Mouse (Mus musculus): Measurements from ENCODE around the gene Rap2a. TPM values are rescaled to one million over a fixed set of nuclear protein-coding genes. Genes with fewer than 3 reads are reported as not detected.

Gene Rap2a
- total and polyA plus RNA-seq, 3 experiments, result 5.1 to 8.6 TPM; not detected in 1

- H3K79me2 ChIP-seq (ENCODE audit: control insufficient read depth, insufficient read depth, low read length, poor library complexity), result no peaks in the 10 kb centered on the region
- no peak overlapping the region for H3K9ac ChIP-seq (ENCODE audit: control insufficient read depth, low read depth, low read length, poor library complexity, severe bottlenecking)
- H3K4me1 ChIP-seq (ENCODE audit: control insufficient read depth in 1 of 2, insufficient read depth in 2 of 2, low read length in 2 of 2), result no peaks in the 10 kb centered on the region
- no peaks in the 10 kb centered on the region for H3K36me3 ChIP-seq (ENCODE audit: control insufficient read depth in 1 of 2, insufficient read depth in 2 of 2, low read length in 2 of 2)
- H3K4me3 ChIP-seq (ENCODE audit: control insufficient read depth in 1 of 2, insufficient read depth in 1 of 2, low read depth in 2 of 2, low read length in 2 of 2), result no peak overlapping the region
- no peak for DNase-seq (ENCODE audit: low read depth, low spot score)
- TF ChIP-seq MXI1 (IDR thresholded peaks at IDR 0.05; ENCODE audit: low read depth, low read length) (no peak), JUND (IDR thresholded peaks at IDR 0.05; ENCODE audit: low read depth, low read length) (no peak), NRF1 (IDR thresholded peaks at IDR 0.05; ENCODE audit: insufficient read depth, low read depth, low read length, poor library complexity, severe bottlenecking) (no peak), USF2 (IDR thresholded peaks at IDR 0.05; ENCODE audit: borderline replicate concordance in 1 of 2, insufficient read depth in 1 of 2, low read depth in 1 of 2, low read length in 2 of 2) (no peak), RCOR1 (IDR thresholded peaks at IDR 0.05; ENCODE audit: low read depth, low read length) (no peak), SMC3 (IDR thresholded peaks at IDR 0.05; ENCODE audit: low read depth, low read length) (no peak), MYB (IDR thresholded peaks at IDR 0.05; ENCODE audit: low read depth, low read length) (no peak), HCFC1 (IDR thresholded peaks at IDR 0.05; ENCODE audit: low read depth, low read length) (no peak)
- no peaks in the 10 kb centered on the region for H3K27me3 ChIP-seq (ENCODE audit: control insufficient read depth in 1 of 2, insufficient read depth in 2 of 2, low read length in 2 of 2)
- H3K27ac ChIP-seq (ENCODE audit: control insufficient read depth, low read depth, low read length), result no peak overlapping the region
- H3K9me3 ChIP-seq (replicated peaks; ENCODE audit: insufficient read depth, low read length), result no peaks in the 10 kb centered on the region
Observed at GRCm38 (mm10) chr14:120500791-120501190, 22.5 kb downstream of the Rap2a start.

- H3K27ac ChIP-seq (ENCODE audit: control insufficient read depth, low read depth, low read length), result no peak overlapping the region
- no peak overlapping the region for H3K4me3 ChIP-seq (ENCODE audit: control insufficient read depth in 1 of 2, insufficient read depth in 1 of 2, low read depth in 2 of 2, low read length in 2 of 2)
- H3K27me3 ChIP-seq (ENCODE audit: control insufficient read depth in 1 of 2, insufficient read depth in 2 of 2, low read length in 2 of 2), result no peaks in the 10 kb centered on the region
- no peak overlapping the region for H3K9ac ChIP-seq (ENCODE audit: control insufficient read depth, low read depth, low read length, poor library complexity, severe bottlenecking)
- no peak for DNase-seq (ENCODE audit: low read depth, low spot score)
- no peaks in the 10 kb centered on the region for H3K79me2 ChIP-seq (ENCODE audit: control insufficient read depth, insufficient read depth, low read length, poor library complexity)
- H3K9me3 ChIP-seq (replicated peaks; ENCODE audit: insufficient read depth, low read length), result no peaks in the 10 kb centered on the region
- no peaks in the 10 kb centered on the region for H3K4me1 ChIP-seq (ENCODE audit: control insufficient read depth in 1 of 2, insufficient read depth in 2 of 2, low read length in 2 of 2)
- TF ChIP-seq ZNF384 (IDR thresholded peaks at IDR 0.05; ENCODE audit: low read depth, low read length) (no peak), NELFE (IDR thresholded peaks at IDR 0.05; ENCODE audit: low read depth, low read length) (no peak), ZMIZ1 (IDR thresholded peaks at IDR 0.05; ENCODE audit: low read depth, low read length) (no peak), TAL1 (IDR thresholded peaks at IDR 0.05; ENCODE audit: low read length) (no peak), SIN3A (IDR thresholded peaks at IDR 0.05; ENCODE audit: low read length) (no peak), RAD21 (IDR thresholded peaks at IDR 0.05; ENCODE audit: low read depth, low read length) (no peak), HCFC1 (IDR thresholded peaks at IDR 0.05; ENCODE audit: low read depth, low read length) (no peak), SMC3 (IDR thresholded peaks at IDR 0.05; ENCODE audit: low read depth, low read length) (no peak), POLR2AphosphoS5 (IDR thresholded peaks at IDR 0.05; ENCODE audit: borderline replicate concordance, low read depth, low read length) (no peak), ETS1 (IDR thresholded peaks at IDR 0.05; ENCODE audit: low read depth, low read length) (no peak), NRF1 (IDR thresholded peaks at IDR 0.05; ENCODE audit: insufficient read depth, low read depth, low read length, poor library complexity, severe bottlenecking) (no peak), ZC3H11A (IDR thresholded peaks at IDR 0.05; ENCODE audit: low read depth, low read length) (no peak), CHD1 (IDR thresholded peaks at IDR 0.05; ENCODE audit: low read depth, low read length) (no peak), MAZ (IDR thresholded peaks at IDR 0.05; ENCODE audit: low read depth, low read length) (no peak), CTCF (IDR thresholded peaks at IDR 0.05 in 2 of 3, conservative IDR thresholded peaks at IDR 0.05 in 1 of 3; ENCODE audit: control insufficient read depth in 1 of 3, insufficient read depth in 1 of 3, low read depth in 2 of 3, low read length in 3 of 3, poor library complexity in 1 of 3, severe bottlenecking in 1 of 3) (no peak), USF1 (IDR thresholded peaks at IDR 0.05; ENCODE audit: low read depth, low read length) (no peak), ZKSCAN1 (IDR thresholded peaks at IDR 0.05; ENCODE audit: low read depth, low read length) (no peak), GATA1 (IDR thresholded peaks at IDR 0.05; ENCODE audit: low read depth, low read length) (no peak), MYB (IDR thresholded peaks at IDR 0.05; ENCODE audit: low read depth, low read length) (no peak)
- no peaks in the 10 kb centered on the region for H3K36me3 ChIP-seq (ENCODE audit: control insufficient read depth in 1 of 2, insufficient read depth in 2 of 2, low read length in 2 of 2)
Observed at GRCm38 (mm10) chr14:120503641-120504040, 25.4 kb downstream of the Rap2a start.

Data from MEL (cell line).